Mouse (Mus musculus) kidney, embryonic 16.5 days (tissue): ENCODE data around the gene Arf5. TPM values are rescaled to one million over a fixed set of nuclear protein-coding genes. Genes with fewer than 3 reads are reported as not detected.

Experiments
- ATAC-seq: fragments of 200-750 bp; cut with Nextera tagmentation; 2 replicates; pipeline ENCODE4 v1.8.0; 2017; ENCODE audit warnings: moderate TSS enrichment; ENCODE audit not compliant: low FRiP score, low TSS enrichment
- H3K27ac ChIP-seq: fragments of 300-500 bp; sonication (generic); 2 replicates; pipeline ENCODE4 v1.5.1; 2014; ENCODE audit warnings: low read length
- H3K27me3 ChIP-seq: fragments of 300-500 bp; sonication (generic); 2 replicates; pipeline ENCODE4 v1.6.1; 2014; ENCODE audit warnings: low read length, control low read depth, mixed read lengths; ENCODE audit not compliant: insufficient read depth
- H3K36me3 ChIP-seq: fragments of 300-500 bp; sonication (generic); 2 replicates; pipeline ENCODE4 v1.6.1; 2014; ENCODE audit warnings: low read length, control low read depth, mixed read lengths; ENCODE audit not compliant: insufficient read depth
- H3K4me1 ChIP-seq: fragments of 300-500 bp; sonication (generic); 2 replicates; pipeline ENCODE4 v1.6.1; 2014; ENCODE audit warnings: low read length, control low read depth, mixed read lengths; ENCODE audit not compliant: insufficient read depth
- H3K4me2 ChIP-seq: fragments of 300-500 bp; sonication (generic); replicated peaks from 2 replicates; pipeline ENCODE4 v1.6.1; 2014; ENCODE audit warnings: low read depth, low read length
- H3K4me3 ChIP-seq: fragments of 300-500 bp; sonication (generic); 2 replicates; pipeline ENCODE4 v1.5.1; 2014; ENCODE audit warnings: mild to moderate bottlenecking, low read length
- H3K9ac ChIP-seq: fragments of 300-500 bp; sonication (generic); replicated peaks from 2 replicates; pipeline ENCODE4 v1.6.1; 2014; ENCODE audit warnings: low read length
- H3K9me3 ChIP-seq: fragments of 300-500 bp; sonication (generic); 2 replicates; pipeline ENCODE4 v1.6.1; 2016; ENCODE audit warnings: low read length, control low read depth
- WGBS: fragments of 180-500 bp; shearing (Covaris S2); extraction: QIAGEN DNeasy Blood & Tissue Kit; methylation state at CpG from one replicate; pipeline ENCODE4 v1.1.7; 2014; 5-methylcytosine and 5-hydroxymethylcytosine counted together
- polyA plus RNA-seq: library from polyadenylated mRNA; unstranded; fragments of >200 nt; fragmentation: Nextera tagmentation; extraction: Ambion mirVana; gene quantifications from 2 replicates; pipeline ENCODE4 v1.2.1, GENCODE M21; 2015

Gene Arf5
- polyA plus RNA-seq, 1 experiment from 2014 or later: 350 TPM

DNA sequence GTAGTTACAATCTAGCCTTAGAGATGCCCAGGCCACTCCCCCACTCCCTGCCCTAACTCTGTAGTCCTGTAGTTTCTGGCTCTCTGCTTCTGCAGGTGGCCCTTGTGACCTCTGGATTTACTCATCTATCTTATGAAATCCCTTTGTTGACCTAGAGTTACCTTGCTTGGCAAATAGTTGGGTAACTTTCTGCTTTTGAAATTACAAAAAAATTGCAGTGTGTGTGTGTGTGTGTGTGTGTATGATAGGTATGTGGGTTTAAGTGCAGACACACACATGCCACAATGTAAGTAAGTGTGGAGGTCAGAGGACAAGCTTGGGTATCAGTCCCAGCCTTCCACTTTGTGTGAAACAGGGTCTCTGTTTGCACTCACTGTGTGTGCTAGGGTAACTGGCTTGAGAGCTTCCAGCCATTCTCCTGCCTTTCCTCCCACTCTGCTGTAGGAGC lies 35.9 kb downstream of the Arf5 start:
- H3K27me3 ChIP-seq: peaks cover 1% of the 10 kb centered on the region; the same call in 1 of the 2 replicates
- H3K9me3 ChIP-seq: no peaks in the 10 kb centered on the region
- H3K9ac ChIP-seq: no peak overlapping the region
- no peak overlapping the region for H3K27ac ChIP-seq
- ATAC-seq: no peak
- no peaks in the 10 kb centered on the region for H3K4me1 ChIP-seq
- no peak overlapping the region for H3K4me2 ChIP-seq
- H3K4me3 ChIP-seq: no peak overlapping the region
- H3K36me3 ChIP-seq: no peaks in the 10 kb centered on the region

DNA sequence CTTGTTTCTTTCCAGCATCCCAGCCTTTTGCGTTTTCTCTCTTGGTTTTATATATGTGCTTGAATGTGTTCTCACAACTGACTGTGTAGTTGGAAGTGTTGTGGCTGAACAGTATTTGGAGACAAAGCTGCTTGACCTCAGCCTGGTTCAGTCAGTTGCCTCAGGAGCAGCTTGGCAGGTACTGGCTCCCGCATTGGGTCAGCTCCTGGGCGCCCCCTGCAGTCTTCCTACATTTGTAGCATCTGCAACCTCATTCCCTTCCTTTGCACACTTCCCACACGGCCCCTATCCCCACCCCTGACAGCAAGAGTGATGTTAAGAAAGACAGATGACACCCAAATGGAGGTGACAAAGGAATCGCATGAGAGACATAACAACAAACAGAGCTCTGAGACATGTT lies 37.2 kb downstream of the Arf5 start:
- ATAC-seq: no peak
- H3K9me3 ChIP-seq: no peaks in the 10 kb centered on the region
- H3K4me1 ChIP-seq: 0 out of 2 replicates have a peak, but pooled peaks cover 3% of the 10 kb centered on the region
- no peak overlapping the region for H3K9ac ChIP-seq
- no peaks in the 10 kb centered on the region for H3K27me3 ChIP-seq
- H3K36me3 ChIP-seq: no peaks in the 10 kb centered on the region
- H3K4me3 ChIP-seq: no peak overlapping the region
- 6% methylated on average over 5 of the region's 5 CpGs for WGBS
- H3K27ac ChIP-seq: no peak overlapping the region
- no peak overlapping the region for H3K4me2 ChIP-seq

- no peaks in the 10 kb centered on the region for H3K27me3 ChIP-seq
- H3K36me3 ChIP-seq: no peaks in the 10 kb centered on the region
- no peak overlapping the region for H3K27ac ChIP-seq
- H3K4me1 ChIP-seq: 0 out of 2 replicates have a peak, but pooled peaks cover 3% of the 10 kb centered on the region
- no peak overlapping the region for H3K4me2 ChIP-seq
- no peaks in the 10 kb centered on the region for H3K9me3 ChIP-seq
- ATAC-seq: no peak
- H3K9ac ChIP-seq: no peak overlapping the region
- 17% methylated on average over 6 of the region's 6 CpGs for WGBS
- no peak overlapping the region for H3K4me3 ChIP-seq
Measured at GRCm38 (mm10) chr6:28464630-28465029, 41.3 kb downstream of the Arf5 start.

DNA sequence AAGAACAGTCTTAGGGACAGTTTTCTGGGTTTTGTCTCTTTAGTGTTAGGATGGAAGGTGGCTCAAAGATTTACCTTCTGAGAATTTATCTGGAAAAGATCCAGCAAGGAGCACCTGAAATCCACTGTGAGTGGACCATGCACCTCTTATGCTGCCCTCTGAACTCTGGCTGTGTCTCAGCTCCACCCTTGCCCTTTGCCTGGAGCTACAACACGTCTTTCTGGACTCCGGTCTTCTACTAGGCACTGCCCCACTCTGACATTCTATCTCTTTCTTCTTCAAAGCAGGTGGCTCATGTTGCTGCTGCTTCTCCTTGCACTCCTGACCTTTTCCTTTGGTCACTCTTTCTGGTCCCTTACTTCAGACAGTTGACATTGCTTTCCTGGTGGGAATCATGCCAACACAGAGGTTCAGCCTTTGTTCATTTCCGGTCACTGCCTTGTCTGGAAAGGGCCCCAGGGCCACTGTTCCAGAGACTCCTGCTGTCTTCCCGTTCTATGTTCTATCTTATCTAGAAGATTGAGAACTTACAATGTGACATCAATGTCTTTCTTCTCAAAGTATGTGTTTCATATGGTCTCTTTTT lies 46.8 kb downstream of the Arf5 start:
- Histone ChIP-seq H3K36me3 (no peaks in the 10 kb centered on the region), H3K4me3 (no peak overlapping the region), H3K9me3 (no peaks in the 10 kb centered on the region), H3K27me3 (no peaks in the 10 kb centered on the region), H3K27ac (no peak overlapping the region), H3K4me1 (no peaks in the 10 kb centered on the region), H3K4me2 (no peak overlapping the region), H3K9ac (no peak overlapping the region)
- ATAC-seq: no peak
- 40% methylated on average over 4 of the region's 4 CpGs for WGBS

- H3K4me3 ChIP-seq: no peak overlapping the region
- WGBS: 77% methylated on average over 5 of the region's 5 CpGs
- no peak overlapping the region for H3K27ac ChIP-seq
- H3K27me3 ChIP-seq: no peaks in the 10 kb centered on the region
- no peaks in the 10 kb centered on the region for H3K4me1 ChIP-seq
- no peak for ATAC-seq
- H3K9ac ChIP-seq: no peak overlapping the region
- H3K9me3 ChIP-seq: no peaks in the 10 kb centered on the region
- H3K4me2 ChIP-seq: no peak overlapping the region
- H3K36me3 ChIP-seq: no peaks in the 10 kb centered on the region
Measured at GRCm38 (mm10) chr6:28470621-28471020, 47.3 kb downstream of the Arf5 start.

GRCm38 (mm10) chr6:28471284-28472035 lies 48.1 kb downstream of the Arf5 start:
- Histone ChIP-seq H3K4me1 (no peaks in the 10 kb centered on the region), H3K27me3 (no peaks in the 10 kb centered on the region), H3K9me3 (no peaks in the 10 kb centered on the region), H3K9ac (no peak overlapping the region), H3K4me3 (no peak overlapping the region), H3K27ac (no peak overlapping the region), H3K4me2 (no peak overlapping the region), H3K36me3 (no peaks in the 10 kb centered on the region)
- no peak for ATAC-seq
- 88% methylated on average over 9 of the region's 9 CpGs for WGBS

DNA sequence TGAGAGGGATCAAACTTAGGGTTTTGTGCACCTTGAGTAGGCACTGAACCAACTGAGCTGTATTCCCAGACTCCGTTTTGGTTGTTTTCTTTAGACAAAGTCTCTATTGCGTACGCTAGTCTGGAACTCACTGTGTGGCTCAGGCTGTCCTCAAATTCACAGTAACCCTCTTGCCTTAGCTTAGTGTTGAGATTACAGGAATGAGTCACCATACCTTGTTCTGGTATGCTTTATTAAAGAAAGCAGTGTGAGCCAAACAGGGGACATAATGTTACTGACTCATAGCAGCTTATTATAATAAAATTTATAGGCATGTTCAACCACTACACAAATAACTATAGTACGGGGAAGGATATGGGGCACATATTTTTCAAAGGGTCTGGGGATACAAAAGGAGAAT lies 50.9 kb downstream of the Arf5 start:
- Histone ChIP-seq H3K27me3 (no peaks in the 10 kb centered on the region), H3K9ac (no peak overlapping the region), H3K36me3 (no peaks in the 10 kb centered on the region), H3K27ac (no peak overlapping the region), H3K4me2 (no peak overlapping the region), H3K4me3 (no peak overlapping the region), H3K9me3 (no peaks in the 10 kb centered on the region), H3K4me1 (0 out of 2 replicates have a peak, but pooled peaks cover 3% of the 10 kb centered on the region)
- no peak for ATAC-seq
- 88% methylated on average over 4 of the region's 4 CpGs for WGBS

DNA sequence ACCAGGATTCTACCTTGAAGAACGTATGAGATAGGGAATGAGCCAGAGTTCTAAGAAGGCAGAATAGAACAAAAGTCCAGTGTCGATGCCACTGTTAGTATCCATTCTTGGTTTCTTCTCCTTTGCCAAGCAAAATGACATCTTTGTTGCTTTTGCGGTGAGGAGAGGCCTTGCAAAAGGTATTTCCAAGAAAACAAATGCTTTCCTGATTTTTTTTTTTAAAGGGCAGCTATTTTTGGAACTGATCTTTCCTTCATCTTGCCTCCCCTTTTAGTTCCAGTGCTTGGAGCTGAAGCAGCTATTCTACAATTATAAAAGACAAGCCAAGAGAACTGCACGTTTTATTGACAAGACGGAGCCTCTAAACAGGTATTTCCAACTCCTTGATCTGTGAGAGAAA lies 51.5 kb downstream of the Arf5 start, which contains the start of gene Snd1:
Snd1 (plus strand) TSS at position 301 of the 400 bp plus-strand sequence.
- Histone ChIP-seq H3K4me1 (0 out of 2 replicates have a peak, but pooled peaks cover 3% of the 10 kb centered on the region), H3K36me3 (no peaks in the 10 kb centered on the region), H3K27ac (no peak within 1 kb of the TSS), H3K4me2 (no peak within 1 kb of the TSS), H3K9me3 (no peaks in the 10 kb centered on the region), H3K4me3 (no peak within 1 kb of the TSS), H3K9ac (no peak within 1 kb of the TSS), H3K27me3 (no peaks in the 10 kb centered on the region)
- WGBS: 78% methylated on average over 5 of the region's 5 CpGs
- ATAC-seq: no peak
